Mouse (Mus musculus) intestine, postnatal 0 days (tissue): ENCODE results near the gene Tmem259. TPM values are rescaled to one million over a fixed set of nuclear protein-coding genes. Genes with fewer than 3 reads are reported as not detected.
A peak's percentile ranks its signal among the peaks of the same experiment; 100 is the strongest.

Experiments used
- ATAC-seq: fragments of 200-750 bp; cut with Nextera tagmentation; 2 replicates; pipeline ENCODE4 v1.8.0; 2017; ENCODE audit warnings: mild to moderate bottlenecking, moderate TSS enrichment, moderate library complexity
- H3K27ac ChIP-seq: fragments of 300-500 bp; sonication (generic); 2 replicates; pipeline ENCODE4 v1.5.1; 2014; ENCODE audit warnings: mild to moderate bottlenecking, low read depth, low read length, moderate library complexity
- H3K27me3 ChIP-seq: fragments of 300-500 bp; sonication (generic); replicated peaks from 2 replicates; pipeline ENCODE4 v1.6.1; 2014; ENCODE audit warnings: low read length, mixed read lengths; ENCODE audit not compliant: control insufficient read depth, insufficient read depth
- H3K36me3 ChIP-seq: fragments of 300-500 bp; sonication (generic); 2 replicates; pipeline ENCODE4 v1.6.1; 2014; ENCODE audit warnings: mild to moderate bottlenecking, moderate library complexity; ENCODE audit not compliant: control insufficient read depth, insufficient read depth
- H3K4me1 ChIP-seq: fragments of 300-500 bp; sonication (generic); replicated peaks from 2 replicates; pipeline ENCODE4 v1.6.1; 2014; ENCODE audit warnings: antibody characterized with exemption, low read length, mixed read lengths; ENCODE audit not compliant: control insufficient read depth, insufficient read depth
- H3K4me2 ChIP-seq: fragments of 300-500 bp; sonication (generic); replicated peaks from 2 replicates; pipeline ENCODE4 v1.6.1; 2014; ENCODE audit warnings: low read depth, mild to moderate bottlenecking, moderate library complexity
- H3K4me3 ChIP-seq: fragments of 300-500 bp; sonication (generic); 2 replicates; pipeline ENCODE4 v1.5.1; 2014; ENCODE audit warnings: low read depth, low read length
- H3K9ac ChIP-seq: fragments of 300-500 bp; sonication (generic); 2 replicates; pipeline ENCODE4 v1.6.1; 2014; ENCODE audit warnings: mild to moderate bottlenecking, low read depth, low read length
- H3K9me3 ChIP-seq: fragments of 300-500 bp; sonication (generic); 2 replicates; pipeline ENCODE4 v1.6.1; 2016; ENCODE audit warnings: mixed run types; ENCODE audit not compliant: control insufficient read depth
- CTCF ChIP-seq: sonication (generic); IDR thresholded peaks from 2 replicates; pipeline ENCODE4 v1.5.1; 2016; ENCODE audit warnings: low read depth, mild to moderate bottlenecking, control low read depth, antibody characterized with exemption, moderate library complexity
- WGBS: fragments of 180-500 bp; shearing (Covaris S2); extraction: QIAGEN DNeasy Blood & Tissue Kit; methylation state at CpG from one replicate; pipeline ENCODE4 v1.1.7; 2014; 5-methylcytosine and 5-hydroxymethylcytosine counted together
- polyA plus RNA-seq: library from polyadenylated mRNA; unstranded; fragments of >200 nt; fragmentation: Nextera tagmentation; extraction: Ambion mirVana; gene quantifications from 2 replicates; pipeline ENCODE4 v1.2.1, GENCODE M21; 2015

The Tmem259 gene
- polyA plus RNA-seq, 1 experiment from 2014 or later: 24.7 TPM

GRCm38 (mm10) chr10:79924998-79925784 lies 58.9 kb downstream of the Tmem259 start:
- H3K4me1 ChIP-seq: peaks cover 7% of the 10 kb centered on the region; the same call in 1 of the 2 replicates
- no peak overlapping the region for H3K4me3 ChIP-seq
- no peak overlapping the region for H3K9ac ChIP-seq
- peaks cover 21% of the 10 kb centered on the region for H3K27me3 ChIP-seq
- peaks cover 2% of the 10 kb centered on the region; the same call in 1 of the 2 replicates for H3K36me3 ChIP-seq
- H3K4me2 ChIP-seq: peak overlapping the region; percentile 90
- peak; percentile 100 for TF ChIP-seq CTCF
- H3K9me3 ChIP-seq: no peaks in the 10 kb centered on the region
- WGBS: 11% methylated on average over 29 of the region's 29 CpGs
- ATAC-seq: no peak
- 0 out of 2 replicates have a peak overlapping the region, but pooled peaks have one; percentile 92 for H3K27ac ChIP-seq

Other genes starting within 250 kb of the Tmem259 start
- 18.7 and 20.1 TPM in 2 replicates for gene Polrmt, start 237.7 kb downstream of the Tmem259 start, polyA plus RNA-seq
- gene Fgf22, start 229.3 kb downstream of the Tmem259 start, polyA plus RNA-seq: 0.13 TPM in 1 of 2 replicates, not detected in the other
- 41.2 and 43.5 TPM in 2 replicates for gene Rnf126, start 217.4 kb downstream of the Tmem259 start, polyA plus RNA-seq
- 7.3 and 8.9 TPM in 2 replicates for gene Fstl3, start 207.1 kb downstream of the Tmem259 start, polyA plus RNA-seq
- 0.07 TPM in 1 of 2 replicates, not detected in the other for gene Prss57, start 193.4 kb downstream of the Tmem259 start, polyA plus RNA-seq
- 19.9 and 21.1 TPM in 2 replicates for gene Palm, start 190.8 kb downstream of the Tmem259 start, polyA plus RNA-seq
- 254 and 255 TPM in 2 replicates for gene Misp, start 163.3 kb downstream of the Tmem259 start, polyA plus RNA-seq
- gene Ptbp1, start 129.9 kb downstream of the Tmem259 start, polyA plus RNA-seq: 86.9 and 92.2 TPM in 2 replicates
- gene Prtn3, start 109.9 kb downstream of the Tmem259 start, polyA plus RNA-seq: 1.1 TPM in 2 replicates
- 6.2 and 7.2 TPM in 2 replicates for gene Plppr3, start 109.7 kb downstream of the Tmem259 start, polyA plus RNA-seq
- not detected in 2 replicates for gene Elane, start 98.1 kb downstream of the Tmem259 start, polyA plus RNA-seq
- not detected in 2 replicates for gene Cfd, start 93.5 kb downstream of the Tmem259 start, polyA plus RNA-seq
- gene Med16, start 75.4 kb downstream of the Tmem259 start, polyA plus RNA-seq: 17.0 and 17.8 TPM in 2 replicates
- gene Gm26602, start 73.5 kb downstream of the Tmem259 start, polyA plus RNA-seq: 2.9 and 17.9 TPM in 2 replicates
- 0.21 and 0.47 TPM in 2 replicates for gene Kiss1r, start 67.4 kb downstream of the Tmem259 start, polyA plus RNA-seq
- 62.0 and 62.8 TPM in 2 replicates for gene R3hdm4, start 63.1 kb downstream of the Tmem259 start, polyA plus RNA-seq
- gene Arid3a, start 57.3 kb downstream of the Tmem259 start, polyA plus RNA-seq: 8.7 and 13.2 TPM in 2 replicates
- gene Wdr18, start 24.2 kb downstream of the Tmem259 start, polyA plus RNA-seq: 41.9 and 44.0 TPM in 2 replicates
- gene Grin3b, start 13.6 kb downstream of the Tmem259 start, polyA plus RNA-seq: 0.08 and 0.17 TPM in 2 replicates
- 109 and 117 TPM in 2 replicates for gene Cnn2, start 4.3 kb upstream of the Tmem259 start, polyA plus RNA-seq
- 2.2 and 2.5 TPM in 2 replicates for gene Abca7, start 12.2 kb upstream of the Tmem259 start, polyA plus RNA-seq
- gene Arhgap45, start 32.3 kb upstream of the Tmem259 start, polyA plus RNA-seq: 1.2 and 1.3 TPM in 2 replicates
- gene Polr2e, start 55.5 kb upstream of the Tmem259 start, polyA plus RNA-seq: 90.0 and 98.5 TPM in 2 replicates
- gene Gpx4, start 62.8 kb upstream of the Tmem259 start, polyA plus RNA-seq: 1,519 and 1,523 TPM in 2 replicates
- 9.8 and 11.1 TPM in 2 replicates for gene Sbno2, start 121.2 kb upstream of the Tmem259 start, polyA plus RNA-seq
- gene Stk11, start 131.5 kb upstream of the Tmem259 start, polyA plus RNA-seq: 11.7 and 12.4 TPM in 2 replicates
- 1,009 and 1,013 TPM in 2 replicates for gene Atp5d, start 154.3 kb upstream of the Tmem259 start, polyA plus RNA-seq
- 2.1 and 2.7 TPM in 2 replicates for gene Cbarp, start 156.5 kb upstream of the Tmem259 start, polyA plus RNA-seq
- 18.1 and 19.5 TPM in 2 replicates for gene Midn, start 163.9 kb upstream of the Tmem259 start, polyA plus RNA-seq
- gene Cirbp, start 181.7 kb upstream of the Tmem259 start, polyA plus RNA-seq: 222 and 228 TPM in 2 replicates
- 12.7 and 13.9 TPM in 2 replicates for gene 1600002K03Rik, start 188.6 kb upstream of the Tmem259 start, polyA plus RNA-seq
- gene Efna2, start 195.2 kb upstream of the Tmem259 start, polyA plus RNA-seq: 3.5 and 3.8 TPM in 2 replicates
- 21.9 and 22.5 TPM in 2 replicates for gene Mum1, start 242.1 kb upstream of the Tmem259 start, polyA plus RNA-seq